Mouse (Mus musculus) erythroblast, embryonic 14.5 days (primary cell): ENCODE data around the gene Cand2. TPM values are rescaled to one million over a fixed set of nuclear protein-coding genes. Genes with fewer than 3 reads are reported as not detected.

ENCODE experiments used
- H3K27me3 ChIP-seq: 2 replicates; pipeline ENCODE4 v1.6.1; 2012; ENCODE audit warnings: inconsistent platforms; ENCODE audit not compliant: control insufficient read depth
- H3K36me3 ChIP-seq: 2 replicates; pipeline ENCODE4 v1.6.1; 2012; ENCODE audit warnings: mild to moderate bottlenecking, inconsistent platforms; ENCODE audit not compliant: control insufficient read depth
- H3K4me1 ChIP-seq: 2 replicates; pipeline ENCODE4 v1.6.1; 2012; ENCODE audit warnings: inconsistent platforms; ENCODE audit not compliant: control insufficient read depth
- H3K4me3 ChIP-seq: replicated peaks from 2 replicates; pipeline ENCODE3; 2012; ENCODE audit warnings: moderate library complexity, mild to moderate bottlenecking, inconsistent platforms
- H3K9me3 ChIP-seq: 2 replicates; pipeline ENCODE4 v1.6.1; 2012; ENCODE audit warnings: low read length, inconsistent platforms, mixed read lengths; ENCODE audit not compliant: control insufficient read depth
- GATA1 ChIP-seq: IDR thresholded peaks from 2 replicates; pipeline ENCODE4 v1.6.1; 2012; ENCODE audit warnings: low read length, inconsistent platforms, mixed read lengths
- TAL1 ChIP-seq: IDR thresholded peaks from 3 replicates; pipeline ENCODE4 v1.6.1; 2012; ENCODE audit warnings: low read length, inconsistent platforms, mixed read lengths
- polyA plus RNA-seq: library from polyadenylated mRNA; stranded (reverse); fragments of >175 nt; gene quantifications from 2 replicates; pipeline ENCODE4 v1.2.3, GENCODE M21; 2012

Cand2 gene
- 0.03 TPM in 2 replicates for polyA plus RNA-seq

- Histone ChIP-seq H3K4me3 (peak within 1 kb of the TSS; percentile 62), H3K9me3 (no peaks in the 10 kb centered on the region), H3K4me1 (peaks cover 17% of the 10 kb centered on the region), H3K36me3 (no peaks in the 10 kb centered on the region), H3K27me3 (no peaks in the 10 kb centered on the region)
- TF ChIP-seq TAL1 (no peak), GATA1 (no peak)
Observed at GRCm38 (mm10) chr6:115774501-115774921, at the start of gene Cand2. Gene Cand2, plus strand, starts transcription at chr6:115774538.

- no peaks in the 10 kb centered on the region for H3K4me1 ChIP-seq
- H3K4me3 ChIP-seq: no peak overlapping the region
- TF ChIP-seq GATA1 (no peak), TAL1 (no peak)
- no peaks in the 10 kb centered on the region for H3K27me3 ChIP-seq
- H3K9me3 ChIP-seq: no peaks in the 10 kb centered on the region; the same call in 1 of the 2 replicates
- no peaks in the 10 kb centered on the region for H3K36me3 ChIP-seq
Observed at GRCm38 (mm10) chr6:115727108-115727507, 47.2 kb upstream of the Cand2 start.

GRCm38 (mm10) chr6:115727570-115727969 lies 46.8 kb upstream of the Cand2 start:
- H3K4me1 ChIP-seq: no peaks in the 10 kb centered on the region

GRCm38 (mm10) chr6:115730560-115731342 lies 43.6 kb upstream of the Cand2 start:
- H3K9me3 ChIP-seq: peaks cover 2% of the 10 kb centered on the region; the same call in 1 of the 2 replicates
- TF ChIP-seq TAL1 (no peak), GATA1 (no peak)
- peaks cover 6% of the 10 kb centered on the region for H3K36me3 ChIP-seq
- H3K27me3 ChIP-seq: no peaks in the 10 kb centered on the region
- no peaks in the 10 kb centered on the region for H3K4me1 ChIP-seq
- H3K4me3 ChIP-seq: no peak overlapping the region

More at GRCm38 (mm10) chr6:115727570-115727969, 46.8 kb upstream of the Cand2 start:
- no peak for TF ChIP-seq TAL1
- no peak for TF ChIP-seq GATA1
- no peaks in the 10 kb centered on the region; the same call in 1 of the 2 replicates for H3K9me3 ChIP-seq
- no peaks in the 10 kb centered on the region for H3K27me3 ChIP-seq
- no peaks in the 10 kb centered on the region for H3K36me3 ChIP-seq
- no peak overlapping the region for H3K4me3 ChIP-seq

- H3K27me3 ChIP-seq: no peaks in the 10 kb centered on the region
- no peaks in the 10 kb centered on the region; the same call in 1 of the 2 replicates for H3K4me1 ChIP-seq
- H3K9me3 ChIP-seq: peaks cover 2% of the 10 kb centered on the region; the same call in 1 of the 2 replicates
- peaks cover 9% of the 10 kb centered on the region for H3K36me3 ChIP-seq
- no peak overlapping the region for H3K4me3 ChIP-seq
- no peak for TF ChIP-seq GATA1
- TF ChIP-seq TAL1: no peak
Observed at GRCm38 (mm10) chr6:115732341-115732928, 41.9 kb upstream of the Cand2 start.

GRCm38 (mm10) chr6:115734909-115735308 lies 39.4 kb upstream of the Cand2 start:
- Histone ChIP-seq H3K4me3 (no peak overlapping the region), H3K9me3 (peaks cover 2% of the 10 kb centered on the region; the same call in 1 of the 2 replicates), H3K36me3 (peaks cover 9% of the 10 kb centered on the region), H3K4me1 (peaks cover 8% of the 10 kb centered on the region), H3K27me3 (no peaks in the 10 kb centered on the region)
- no peak for TF ChIP-seq TAL1
- no peak for TF ChIP-seq GATA1

- Histone ChIP-seq H3K4me1 (peaks cover 25% of the 10 kb centered on the region), H3K4me3 (no peak overlapping the region), H3K27me3 (no peaks in the 10 kb centered on the region), H3K36me3 (peaks cover 17% of the 10 kb centered on the region), H3K9me3 (peaks cover 2% of the 10 kb centered on the region; the same call in 1 of the 2 replicates)
- TF ChIP-seq TAL1 (no peak), GATA1 (no peak)
Observed at GRCm38 (mm10) chr6:115739056-115739455, 35.3 kb upstream of the Cand2 start.

- H3K4me1 ChIP-seq: peaks cover 37% of the 10 kb centered on the region
- H3K36me3 ChIP-seq: peaks cover 8% of the 10 kb centered on the region
- no peaks in the 10 kb centered on the region for H3K9me3 ChIP-seq
- H3K4me3 ChIP-seq: no peak overlapping the region
- TF ChIP-seq TAL1 (no peak), GATA1 (no peak)
- H3K27me3 ChIP-seq: no peaks in the 10 kb centered on the region
Observed at GRCm38 (mm10) chr6:115743569-115743968, 30.8 kb upstream of the Cand2 start.

GRCm38 (mm10) chr6:115746326-115746725 lies 28.0 kb upstream of the Cand2 start:
- Histone ChIP-seq H3K4me1 (peaks cover 29% of the 10 kb centered on the region), H3K4me3 (no peak overlapping the region), H3K27me3 (no peaks in the 10 kb centered on the region), H3K36me3 (peaks cover 4% of the 10 kb centered on the region), H3K9me3 (no peaks in the 10 kb centered on the region)
- TF ChIP-seq GATA1: no peak
- no peak for TF ChIP-seq TAL1
